Mouse (Mus musculus) CH12.LX (cell line): ENCODE results near the gene Tysnd1. TPM values are rescaled to one million over a fixed set of nuclear protein-coding genes. Genes with fewer than 3 reads are reported as not detected.

Experiments used
- DNase-seq: peaks from one replicate; pipeline ENCODE4 v3.0.0-alpha.2; 2013; ENCODE audit errors: extremely low read depth
- H3K27ac ChIP-seq: 2 replicates; pipeline ENCODE4 v1.5.1; 2012; ENCODE audit warnings: low read depth, mild to moderate bottlenecking, control low read depth, moderate library complexity; ENCODE audit not compliant: insufficient read depth
- H3K27me3 ChIP-seq: replicated peaks from 2 replicates; pipeline ENCODE3; 2012; ENCODE audit warnings: inconsistent platforms
- H3K36me3 ChIP-seq, 2 experiments: replicated peaks in 1 of 2; 2 replicates each; pipeline versions ENCODE3 to v1.6.1; 2012; ENCODE audit warnings: inconsistent platforms in 1 of 2, low read length in 1 of 2, mild to moderate bottlenecking in 1 of 2, mixed read lengths in 1 of 2, moderate library complexity in 1 of 2; ENCODE audit not compliant: control insufficient read depth in 1 of 2, insufficient read depth in 1 of 2
- H3K4me1 ChIP-seq, 2 experiments: 2 replicates each; pipeline ENCODE4 v1.6.1; 2012; ENCODE audit warnings: inconsistent platforms in 1 of 2, moderate library complexity in 1 of 2; ENCODE audit not compliant: insufficient read depth in 2 of 2, control insufficient read depth in 1 of 2
- H3K4me2 ChIP-seq: 2 replicates; pipeline ENCODE4 v1.6.1; 2012; ENCODE audit warnings: low read depth, mild to moderate bottlenecking, control low read depth; ENCODE audit not compliant: poor library complexity, insufficient read depth, severe bottlenecking
- H3K4me3 ChIP-seq, 3 experiments: fragments of 150-350 bp in 1 of 3; sonication (generic) in 1 of 3; replicated peaks in 1 of 3; 2 replicates each; pipeline versions ENCODE3 to v1.5.1; 2011 to 2012; ENCODE audit warnings: low read depth in 2 of 3, low read length in 2 of 3, mild to moderate bottlenecking in 2 of 3, moderate library complexity in 2 of 3, control low read depth in 1 of 3, improper control_type of control experiment in 1 of 3, inconsistent platforms in 1 of 3, mixed read lengths in 1 of 3; ENCODE audit not compliant: poor library complexity in 1 of 3
- H3K79me2 ChIP-seq: replicated peaks from 2 replicates; pipeline ENCODE4 v1.6.1; 2012; ENCODE audit warnings: mild to moderate bottlenecking, moderate library complexity; ENCODE audit not compliant: control insufficient read depth, poor library complexity, insufficient read depth, severe bottlenecking; ENCODE audit errors: extremely low read depth
- H3K9ac ChIP-seq: 2 replicates; pipeline ENCODE4 v1.6.1; 2012; ENCODE audit warnings: low read depth, mild to moderate bottlenecking, control low read depth, moderate library complexity; ENCODE audit not compliant: insufficient read depth
- H3K9me3 ChIP-seq: replicated peaks from 2 replicates; pipeline ENCODE3; 2012; ENCODE audit warnings: low read length, inconsistent platforms, mixed read lengths
- BHLHE40 ChIP-seq: IDR thresholded peaks from 2 replicates; pipeline ENCODE4 v1.6.1; 2011; ENCODE audit warnings: mild to moderate bottlenecking, low read depth, low read length, improper control_type of control experiment
- CHD2 ChIP-seq: IDR thresholded peaks from 2 replicates; pipeline ENCODE4 v1.6.1; 2011; ENCODE audit warnings: low read length, improper control_type of control experiment
- CTCF ChIP-seq, 2 experiments: IDR thresholded peaks in 1 of 2; conservative IDR thresholded peaks in 1 of 2; 2 replicates each; pipeline ENCODE4 v1.5.1; 2011 to 2012; ENCODE audit warnings: low read depth in 2 of 2, low read length in 2 of 2, improper control_type of control experiment in 1 of 2, inconsistent platforms in 1 of 2, mild to moderate bottlenecking in 1 of 2, moderate library complexity in 1 of 2
- EP300 ChIP-seq: IDR thresholded peaks from 2 replicates; pipeline ENCODE4 v1.6.1; 2011; ENCODE audit warnings: low read length, improper control_type of control experiment
- ETS1 ChIP-seq: conservative IDR thresholded peaks from 2 replicates; pipeline ENCODE4 v1.6.1; 2012; ENCODE audit warnings: low read depth, mild to moderate bottlenecking, inconsistent platforms, low read length, improper control_type of control experiment, moderate library complexity
- IRF4 ChIP-seq: IDR thresholded peaks from 2 replicates; pipeline ENCODE4 v1.6.1; 2014; ENCODE audit warnings: low read depth, mild to moderate bottlenecking, inconsistent platforms, low read length, improper control_type of control experiment
- JUND ChIP-seq: conservative IDR thresholded peaks from 2 replicates; pipeline ENCODE4 v1.6.1; 2011; ENCODE audit warnings: low read depth, low read length, improper control_type of control experiment
- MAFK ChIP-seq: IDR thresholded peaks from 2 replicates; pipeline ENCODE4 v1.6.1; 2011; ENCODE audit warnings: low read length, improper control_type of control experiment; ENCODE audit not compliant: insufficient replicate concordance
- MEF2A ChIP-seq: IDR thresholded peaks from 2 replicates; pipeline ENCODE4 v1.6.1; 2014; ENCODE audit warnings: low read depth, mild to moderate bottlenecking, inconsistent platforms, low read length, improper control_type of control experiment, borderline replicate concordance
- NELFE ChIP-seq: IDR thresholded peaks from 2 replicates; pipeline ENCODE4 v1.6.1; 2011; ENCODE audit warnings: low read depth, low read length, improper control_type of control experiment
- NRF1 ChIP-seq: IDR thresholded peaks from 2 replicates; pipeline ENCODE4 v1.6.1; 2014; ENCODE audit warnings: low read depth, mild to moderate bottlenecking, inconsistent platforms, low read length, improper control_type of control experiment, moderate library complexity
- POLR2AphosphoS2 ChIP-seq: IDR thresholded peaks from 2 replicates; pipeline ENCODE4 v1.6.1; 2011; ENCODE audit warnings: low read depth, low read length, improper control_type of control experiment
- RAD21 ChIP-seq: IDR thresholded peaks from 2 replicates; pipeline ENCODE4 v1.6.1; 2011; ENCODE audit warnings: low read depth, mild to moderate bottlenecking, low read length, improper control_type of control experiment, moderate library complexity
- SMC3 ChIP-seq: IDR thresholded peaks from 2 replicates; pipeline ENCODE4 v1.6.1; 2011; ENCODE audit warnings: low read depth, low read length, improper control_type of control experiment
- TBP ChIP-seq: conservative IDR thresholded peaks from 2 replicates; pipeline ENCODE4 v1.6.1; 2011; ENCODE audit warnings: low read depth, low read length, improper control_type of control experiment
- USF2 ChIP-seq: conservative IDR thresholded peaks from 2 replicates; pipeline ENCODE4 v1.6.1; 2011; ENCODE audit warnings: low read depth, low read length, improper control_type of control experiment
- ZMIZ1 ChIP-seq: IDR thresholded peaks from 2 replicates; pipeline ENCODE4 v1.6.1; 2012; ENCODE audit warnings: low read depth, mild to moderate bottlenecking, inconsistent platforms, low read length, improper control_type of control experiment
- dilution Hi-C: fragments of 300-500 bp; cut with MboI; formaldehyde crosslinking; loops from 2 replicates; pipeline ENCODE4 v1.14.3; 2020; ENCODE audit warnings: low sequenced_read_pairs; ENCODE audit not compliant: extremely low pct_unique_long_range_greater_than_20kb, extremely low pct_ligation_motif_present
- in situ Hi-C: fragments of 300-500 bp; cut with MboI; formaldehyde crosslinking; loops from 3 replicates; pipeline ENCODE4 v1.14.3; 2019; ENCODE audit warnings: low sequenced_read_pairs, low pct_ligation_motif_present, low pct_unique_long_range_greater_than_20kb, mixed read lengths
- polyA plus RNA-seq: library from polyadenylated mRNA; unstranded; fragments of >175 nt; gene quantifications from 2 replicates; pipeline ENCODE4 v1.2.1, GENCODE M21; 2012; ENCODE audit warnings: low read depth; ENCODE audit not compliant: insufficient read length
- total RNA-seq, 2 experiments: library from RNA; depleted of rRNA; stranded (reverse); fragments of 300-350 nt in 1 of 2; fragments of >200 nt in 1 of 2; gene quantifications; 2 replicates each; pipeline ENCODE4 v1.2.3; 2012 to 2014

Gene Tysnd1
- total and polyA plus RNA-seq, 3 experiments: 23.2 to 45.1 (median 38.9) TPM

- H3K36me3 ChIP-seq: peaks cover 22 to 72% of the 10 kb centered on the region in 2 experiments
- H3K27me3 ChIP-seq: no peaks in the 10 kb centered on the region
- DNase-seq: no peak
- H3K9me3 ChIP-seq: no peaks in the 10 kb centered on the region
- H3K9ac ChIP-seq: no peak overlapping the region
- TF ChIP-seq ETS1 (no peak), IRF4 (no peak), POLR2AphosphoS2 (no peak), TBP (no peak), EP300 (no peak), MAFK (no peak)
- H3K27ac ChIP-seq: no peak overlapping the region
- dilution Hi-C loops: no loop called here
- H3K79me2 ChIP-seq: peaks cover 4% of the 10 kb centered on the region
- no peak overlapping the region for H3K4me3 ChIP-seq
- no peak overlapping the region for H3K4me2 ChIP-seq
- H3K4me1 ChIP-seq: peaks cover 0 to 9% of the 10 kb centered on the region in 2 experiments; a peak in 3 of 4 replicates
- in situ Hi-C loops: loop anchor here (5.0 to 25.0 kb wide), 2 partner anchors 178 to 318 kb away; partner anchors contain the start of gene Lrrc20
Observed at GRCm38 (mm10) chr10:61655188-61655587, 40.1 kb upstream of the Tysnd1 start.

DNA sequence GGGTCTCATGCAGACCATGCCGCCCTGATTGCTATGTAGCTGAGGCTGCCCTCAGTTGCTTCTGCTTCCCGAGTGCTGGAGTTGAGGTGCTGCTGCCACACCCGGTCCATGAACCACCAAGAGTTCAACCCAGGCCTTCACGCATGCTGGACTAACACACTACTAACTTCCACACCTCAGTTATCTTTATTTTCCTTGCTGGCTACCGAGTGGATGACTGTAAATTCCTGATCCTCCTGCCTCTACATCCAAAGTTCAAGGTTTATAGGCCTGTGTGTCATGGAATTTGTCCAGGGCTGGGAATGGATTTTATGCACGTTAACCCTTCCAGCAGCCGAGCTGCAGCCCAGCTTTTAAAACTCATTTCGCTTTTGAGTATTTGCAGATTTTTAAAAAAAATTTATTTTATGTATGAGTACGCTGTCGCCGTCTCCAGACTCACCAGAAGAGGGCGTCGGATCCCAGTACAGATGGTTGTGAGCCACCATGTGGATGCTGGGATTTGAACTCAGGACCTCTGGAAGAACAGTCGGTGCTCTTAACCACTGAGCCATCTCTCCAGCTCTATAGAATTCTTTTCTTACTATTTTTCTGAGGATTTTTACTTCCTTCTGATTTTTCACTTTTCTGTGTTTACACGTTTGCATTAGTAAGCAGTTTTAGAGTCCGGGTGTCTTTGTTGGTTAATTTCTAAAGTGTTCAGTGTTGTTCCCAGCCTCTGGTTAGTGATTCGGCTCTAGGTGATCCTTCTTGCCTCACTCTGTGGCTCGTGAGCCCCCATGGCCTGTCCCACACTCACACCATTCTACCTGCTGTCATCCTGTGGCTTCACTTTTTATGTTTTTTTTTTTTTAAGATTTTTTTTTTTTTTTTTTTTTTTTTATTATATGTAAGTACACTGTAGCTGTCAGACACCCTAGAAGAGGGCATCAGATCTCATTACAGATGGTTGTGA, 38.1 kb upstream of the Tysnd1 start:
- peaks cover 38 to 76% of the 10 kb centered on the region in 2 experiments for H3K36me3 ChIP-seq

DNA sequence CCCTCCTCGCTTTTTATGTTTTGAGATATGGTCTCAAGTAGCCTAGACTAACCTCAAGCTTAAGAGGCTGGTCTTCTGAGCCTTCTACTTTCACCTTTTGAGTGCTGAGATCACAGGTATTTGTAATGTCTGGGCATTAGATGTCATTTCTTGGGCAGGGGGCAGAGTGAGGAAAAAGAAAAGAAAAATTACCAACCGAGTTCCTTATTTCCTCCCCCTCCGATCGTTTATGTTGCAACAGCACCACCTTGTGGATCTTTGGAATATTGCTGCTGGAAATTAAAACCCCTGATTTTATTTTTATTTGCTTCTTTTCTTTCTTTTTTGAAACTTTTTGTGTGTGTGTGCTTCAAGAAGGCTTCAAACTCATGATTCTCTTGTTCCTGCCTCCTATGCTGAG, 37.3 kb upstream of the Tysnd1 start:
- peaks cover 42 to 76% of the 10 kb centered on the region in 2 experiments for H3K36me3 ChIP-seq
- H3K4me2 ChIP-seq: no peak overlapping the region
- no peak overlapping the region for H3K4me3 ChIP-seq
- peak; percentile 84 for TF ChIP-seq RAD21
- TF ChIP-seq CTCF (conservative IDR thresholded peaks at IDR 0.05 in 1 of 2, IDR thresholded peaks at IDR 0.05 in 1 of 2; ENCODE audit: low read depth in 2 of 2, low read length in 2 of 2): peak; percentile 52 to 88; a peak in 3 of 4 replicates
- TF ChIP-seq POLR2AphosphoS2: no peak
- TF ChIP-seq SMC3: peak; percentile 65
- TF ChIP-seq CHD2: no peak
- no peak for TF ChIP-seq NRF1
- TF ChIP-seq ZMIZ1: no peak
- H3K9me3 ChIP-seq: no peaks in the 10 kb centered on the region
- dilution Hi-C loops (no loop called here), in situ Hi-C loops (loop anchor here (5.0 to 25.0 kb wide), 2 partner anchors 181 to 321 kb away; partner anchors contain the start of gene Lrrc20)
- DNase-seq: peak; percentile 53
- H3K9ac ChIP-seq: no peak overlapping the region
- no peaks in the 10 kb centered on the region for H3K27me3 ChIP-seq
- no peaks in the 10 kb centered on the region for H3K4me1 ChIP-seq
- H3K27ac ChIP-seq: no peak overlapping the region
- H3K79me2 ChIP-seq: no peaks in the 10 kb centered on the region; the same call in none of the 2 replicates

More for the DNA sequence above, 38.1 kb upstream of the Tysnd1 start:
- Histone ChIP-seq H3K27ac (no peak overlapping the region), H3K4me3 (no peak overlapping the region), H3K79me2 (no peaks in the 10 kb centered on the region; the same call in none of the 2 replicates), H3K9me3 (no peaks in the 10 kb centered on the region), H3K4me1 (no peaks in the 10 kb centered on the region), H3K4me2 (no peak overlapping the region), H3K27me3 (no peaks in the 10 kb centered on the region), H3K9ac (no peak overlapping the region)
- DNase-seq: no peak
- dilution Hi-C loops (no loop called here), in situ Hi-C loops (loop anchor here (5.0 to 25.0 kb wide), 2 partner anchors 180 to 320 kb away; partner anchors contain the start of gene Lrrc20)
- TF ChIP-seq CTCF (conservative IDR thresholded peaks at IDR 0.05 in 1 of 2, IDR thresholded peaks at IDR 0.05 in 1 of 2; ENCODE audit: low read depth in 2 of 2, low read length in 2 of 2) (0 out of 4 replicates have a peak, but pooled peaks of 1 of the 2 experiments have one; percentile 18), USF2 (no peak), NELFE (no peak), JUND (no peak), MEF2A (no peak), BHLHE40 (no peak)
